Mouse (Mus musculus) heart, adult 18-20 months (tissue): ENCODE measurements around the gene A430078G23Rik. TPM values are rescaled to one million over a fixed set of nuclear protein-coding genes. Genes with fewer than 3 reads are reported as not detected.

ENCODE experiments used
- DNase-seq, 2 experiments: peaks; one replicate each; pipeline ENCODE4 v3.0.0; 2021 to 2022; ENCODE audit warnings: mixed read lengths in 1 of 2
- total RNA-seq, 2 experiments: library from RNA; stranded (reverse); gene quantifications; 2 replicates each; pipeline ENCODE4 v1.2.3; 2021

Gene A430078G23Rik
- total RNA-seq, 2 experiments from 2014 or later: 0.30 to 2.9 TPM

DNA sequence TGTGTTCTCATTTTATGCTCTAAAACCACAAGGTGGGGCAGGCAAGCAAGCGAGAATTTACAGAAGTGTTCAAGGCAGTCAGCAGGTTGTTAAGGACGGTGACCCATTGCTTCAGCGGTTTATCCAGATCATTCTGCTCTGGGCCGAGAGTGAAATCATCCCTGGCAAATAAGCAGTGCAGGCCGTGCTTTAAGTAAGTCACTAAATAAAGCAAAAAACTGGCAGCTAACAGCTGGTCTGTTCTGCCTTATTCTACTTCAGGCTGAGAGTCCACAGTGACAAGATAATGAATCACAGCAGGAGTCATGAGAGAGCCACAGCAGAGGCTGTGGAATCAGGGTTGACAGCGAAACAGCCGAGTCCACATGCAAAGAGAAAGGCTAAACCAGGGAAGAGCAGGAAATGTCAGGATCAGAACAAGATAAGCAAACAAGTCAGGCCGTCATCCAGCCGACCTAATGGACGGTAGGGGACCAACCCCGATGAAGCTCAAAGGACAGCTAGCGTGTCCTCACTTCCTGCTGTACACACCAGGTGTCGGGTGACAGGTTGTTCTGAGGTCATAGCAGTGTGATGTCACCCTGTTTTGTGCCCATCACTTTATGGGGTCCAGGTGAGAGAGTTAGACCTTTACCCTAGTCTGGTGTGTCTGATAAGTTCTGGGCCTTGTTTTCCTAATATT is 4.9 kb upstream of the A430078G23Rik start:
- DNase-seq: no peak

DNA sequence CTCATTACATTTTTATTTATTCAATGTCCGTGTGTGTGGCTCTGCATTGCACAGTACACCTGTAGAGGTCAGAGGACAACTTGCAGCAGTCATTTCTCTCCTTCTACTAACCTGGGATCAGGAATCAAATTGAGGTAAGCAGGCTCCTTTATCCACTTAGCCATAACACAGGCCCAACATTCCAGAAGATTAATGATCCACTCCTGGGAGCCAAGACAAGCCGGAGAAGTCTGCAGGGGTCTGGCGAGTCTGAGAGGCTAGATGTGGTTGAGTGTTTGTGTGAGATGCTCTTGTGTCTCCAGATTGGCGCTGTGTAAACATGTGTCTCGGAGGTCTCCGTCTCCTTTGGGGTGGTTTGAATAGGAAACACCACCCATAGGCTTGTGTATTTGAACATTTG is 2.5 kb upstream of the A430078G23Rik start:
- DNase-seq: no peak

DNA sequence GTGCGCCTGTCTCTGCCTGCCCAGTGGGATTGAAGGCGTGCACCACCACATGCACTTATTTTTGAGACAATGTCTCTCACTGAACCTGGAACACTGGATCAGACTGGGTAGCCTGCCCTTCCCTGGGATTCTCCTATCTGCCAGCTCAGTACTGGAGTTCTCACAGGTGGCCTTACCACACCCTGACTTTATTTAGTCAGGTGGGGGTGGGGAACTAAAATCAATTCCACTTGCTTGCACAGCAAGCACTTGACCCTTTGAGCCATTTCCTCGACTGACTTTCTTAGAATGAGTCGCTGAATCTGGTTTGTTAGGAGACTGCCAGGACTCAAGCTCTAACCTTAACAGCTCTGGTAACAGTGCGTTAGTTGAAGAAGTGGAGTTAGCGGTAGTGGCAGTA is 500 bp upstream of the A430078G23Rik start:
- no peak for DNase-seq

DNA sequence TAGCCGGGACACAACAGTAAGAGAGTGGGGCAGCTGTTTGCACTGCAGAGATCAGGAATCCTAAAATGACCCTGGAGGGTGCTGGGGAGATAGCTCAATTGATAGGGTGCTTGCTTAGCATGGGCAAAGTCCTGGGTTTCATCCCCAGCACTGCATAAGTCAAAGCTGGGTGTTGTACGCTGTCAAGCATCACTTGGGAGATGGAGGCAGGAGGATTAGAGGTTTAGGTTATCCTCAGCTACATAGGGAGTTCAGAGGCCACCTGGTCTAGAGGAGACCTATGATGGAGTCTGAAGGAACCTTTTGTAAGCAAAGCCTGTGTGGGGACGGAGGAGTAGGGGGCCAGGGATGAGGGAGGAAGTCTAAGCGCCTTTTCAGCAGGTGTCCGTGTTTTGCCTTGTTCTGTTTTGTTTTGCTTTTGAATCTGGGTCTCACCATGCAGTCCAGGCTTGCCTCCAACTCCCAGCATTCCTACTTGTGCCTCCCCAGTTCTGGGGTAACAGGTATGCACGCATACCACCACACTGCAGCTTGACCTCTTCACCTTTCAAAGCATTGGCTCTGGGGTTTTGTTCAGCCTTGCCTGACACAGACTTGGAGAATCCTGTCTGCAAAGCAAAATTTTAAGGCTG is 712 bp downstream of the A430078G23Rik start:
- no peak for DNase-seq

DNA sequence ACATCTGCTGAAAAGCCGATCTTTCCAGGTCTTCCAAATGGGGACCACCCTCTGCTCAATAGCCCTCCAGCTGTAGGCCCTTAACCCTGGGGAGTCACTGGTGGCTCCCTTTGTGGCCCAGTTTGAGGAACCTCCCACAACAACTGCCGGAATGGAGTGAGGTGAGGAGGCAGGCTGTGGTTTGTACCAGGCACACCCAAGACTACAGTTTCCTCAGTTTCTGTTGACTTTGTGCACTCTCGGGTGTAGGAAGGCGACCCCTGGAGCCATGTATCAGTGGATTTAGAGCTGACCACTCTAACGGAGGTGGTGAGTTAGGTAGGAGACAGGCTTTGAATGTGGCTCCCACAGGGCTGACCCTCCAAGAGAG is 1.2 kb downstream of the A430078G23Rik start:
- DNase-seq: peak in 1 of 2 experiments; percentile 28

DNA sequence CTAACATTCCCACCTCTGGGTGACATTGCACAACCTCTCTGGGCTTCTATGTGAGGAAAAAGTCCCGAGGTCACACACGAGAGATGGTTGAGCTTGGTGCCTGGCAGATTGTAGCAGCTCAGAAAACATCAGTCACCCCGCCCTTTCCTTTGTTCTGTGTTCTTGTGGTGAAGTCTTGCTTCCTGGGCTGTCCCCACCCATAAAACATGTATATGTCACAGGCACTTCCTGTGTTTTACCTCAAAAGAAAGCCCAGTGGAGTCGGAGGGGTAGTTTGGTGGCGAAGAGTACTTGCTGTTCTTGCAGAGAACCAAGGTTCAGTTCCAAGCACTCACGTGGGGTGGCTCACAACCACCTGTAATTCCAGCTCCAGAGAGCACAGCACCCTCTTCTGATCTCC is 2.4 kb downstream of the A430078G23Rik start:
- DNase-seq: peak in 1 of 2 experiments; percentile 35

DNA sequence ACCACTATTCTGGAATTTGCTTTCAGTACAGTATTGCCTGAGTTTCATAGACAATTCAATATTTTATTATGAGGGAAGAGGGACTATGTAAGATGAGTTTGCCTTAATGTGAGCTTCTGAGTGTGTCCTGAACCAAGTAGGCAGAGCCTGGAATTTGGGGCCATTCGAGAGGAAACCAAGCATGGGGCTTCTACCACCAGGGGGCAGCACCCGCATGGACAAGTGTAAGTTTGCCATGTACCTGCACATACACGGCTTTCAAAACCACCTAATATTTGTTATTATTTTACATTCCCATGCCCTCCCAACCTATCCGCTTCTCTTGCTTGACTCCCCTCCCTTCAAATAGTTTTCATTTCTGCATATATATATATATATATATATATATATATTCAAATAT is 4.8 kb downstream of the A430078G23Rik start:
- DNase-seq: peak; percentile 66 to 93

DNA sequence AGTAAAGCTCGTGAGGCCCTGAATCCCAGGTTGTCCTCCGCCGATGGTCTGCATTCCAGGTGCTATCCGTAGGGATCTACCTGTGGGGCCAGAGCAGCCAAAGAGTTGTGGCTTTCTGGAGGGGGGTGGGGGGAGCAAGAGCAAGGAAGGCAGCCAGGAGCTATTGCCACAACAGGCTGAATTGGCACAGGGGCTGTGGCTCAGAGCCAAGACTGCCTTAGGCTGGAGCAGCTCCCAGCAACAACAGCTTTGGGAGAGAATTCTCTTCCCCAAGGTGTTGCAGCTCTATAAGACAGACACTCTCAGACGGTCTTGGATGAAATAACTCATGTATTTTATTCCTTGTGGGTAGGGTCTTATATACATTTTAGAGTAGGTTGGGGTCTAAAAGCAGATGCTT is 13.9 kb downstream of the A430078G23Rik start:
- no peak for DNase-seq

DNA sequence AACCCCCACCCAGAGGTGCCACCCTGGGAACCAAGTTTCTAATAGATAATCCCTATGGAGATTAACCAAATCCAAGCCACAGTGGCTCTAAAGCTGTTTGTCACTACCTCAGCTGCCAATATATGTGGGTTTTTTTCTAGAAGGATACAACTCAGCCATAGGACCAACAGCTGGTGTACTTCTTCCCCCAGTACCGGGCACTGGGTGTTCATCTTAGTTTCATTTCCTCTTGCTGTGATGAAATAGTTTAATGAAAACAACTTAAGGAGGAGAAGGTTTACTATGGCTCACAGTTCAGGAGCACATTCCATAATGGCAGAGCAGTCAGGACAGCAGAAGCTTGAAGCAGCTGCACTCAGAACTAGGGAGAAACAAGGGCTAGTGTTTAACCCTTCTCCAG is 14.9 kb downstream of the A430078G23Rik start:
- no peak for DNase-seq

DNA sequence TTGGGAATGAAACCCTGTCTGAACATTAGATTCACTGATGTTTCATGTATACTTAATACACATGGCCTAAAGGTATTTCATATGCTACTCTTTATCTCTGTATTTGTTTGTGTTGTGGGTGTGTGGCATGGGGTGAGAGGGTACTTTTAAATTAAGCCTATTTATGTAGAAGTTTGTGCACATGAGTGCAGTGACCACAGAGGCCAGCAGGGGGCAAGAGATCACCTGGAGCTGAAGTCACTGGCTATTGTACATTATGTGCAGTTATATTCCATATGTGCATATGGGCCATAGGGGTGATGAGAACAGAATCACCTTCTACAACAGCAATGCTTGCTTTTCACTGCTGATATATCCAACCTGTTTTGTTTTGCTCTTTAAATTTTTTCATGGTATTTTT is 22.5 kb downstream of the A430078G23Rik start:
- no peak for DNase-seq

DNA sequence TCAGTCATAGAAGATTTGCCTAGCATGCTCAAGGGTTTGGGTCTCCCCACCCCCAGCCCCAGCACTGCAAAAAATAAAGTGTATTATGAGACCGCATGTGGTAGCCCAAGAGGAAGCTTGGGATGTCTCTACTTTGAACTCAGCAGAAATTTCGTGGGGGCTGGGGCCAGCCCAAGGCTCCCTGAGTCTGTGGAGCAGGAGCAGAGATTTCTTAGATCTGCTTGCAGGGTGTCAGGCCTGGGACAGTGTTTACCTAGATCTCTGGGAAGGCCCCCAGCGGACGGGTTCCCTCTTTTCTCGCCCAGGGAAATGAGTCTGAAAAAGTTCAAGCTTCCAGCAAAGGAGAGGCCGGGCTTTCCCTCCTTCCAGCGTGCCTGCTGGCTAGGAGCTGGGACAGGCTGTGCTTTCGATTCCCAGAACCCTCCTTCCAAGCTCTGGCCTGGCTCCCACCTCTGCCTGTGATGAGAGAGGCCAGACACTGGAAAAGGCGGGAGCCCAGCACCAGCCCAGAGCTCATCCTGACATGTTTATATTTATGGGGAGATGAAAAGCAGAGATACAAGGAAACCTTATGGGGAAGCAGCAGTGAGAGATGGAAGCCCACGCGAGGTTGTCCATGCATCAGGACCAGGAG is 23.5 kb downstream of the A430078G23Rik start:
- DNase-seq: peak; percentile 69 to 74

DNA sequence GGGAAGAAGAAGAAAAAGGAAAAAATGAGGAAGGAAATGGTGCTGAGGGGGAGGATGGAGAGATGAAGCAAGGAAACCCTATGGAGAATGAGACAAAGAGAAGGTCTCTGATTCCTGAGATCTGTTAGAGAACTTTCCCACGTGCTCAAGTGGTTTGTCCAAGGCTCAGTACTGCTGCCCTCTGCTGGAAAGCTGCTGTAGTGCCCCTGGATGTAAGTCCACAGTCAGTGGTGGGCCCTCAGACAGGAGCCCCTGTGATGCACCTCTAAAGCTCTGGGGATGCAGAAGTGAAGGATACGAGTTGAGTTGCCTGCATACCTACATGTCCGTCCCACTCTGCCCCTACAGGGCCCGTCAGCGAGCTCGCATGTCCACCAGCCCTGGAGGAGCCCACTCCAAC is 34.1 kb downstream of the A430078G23Rik start:
- DNase-seq: peak; percentile 52 to 77

DNA sequence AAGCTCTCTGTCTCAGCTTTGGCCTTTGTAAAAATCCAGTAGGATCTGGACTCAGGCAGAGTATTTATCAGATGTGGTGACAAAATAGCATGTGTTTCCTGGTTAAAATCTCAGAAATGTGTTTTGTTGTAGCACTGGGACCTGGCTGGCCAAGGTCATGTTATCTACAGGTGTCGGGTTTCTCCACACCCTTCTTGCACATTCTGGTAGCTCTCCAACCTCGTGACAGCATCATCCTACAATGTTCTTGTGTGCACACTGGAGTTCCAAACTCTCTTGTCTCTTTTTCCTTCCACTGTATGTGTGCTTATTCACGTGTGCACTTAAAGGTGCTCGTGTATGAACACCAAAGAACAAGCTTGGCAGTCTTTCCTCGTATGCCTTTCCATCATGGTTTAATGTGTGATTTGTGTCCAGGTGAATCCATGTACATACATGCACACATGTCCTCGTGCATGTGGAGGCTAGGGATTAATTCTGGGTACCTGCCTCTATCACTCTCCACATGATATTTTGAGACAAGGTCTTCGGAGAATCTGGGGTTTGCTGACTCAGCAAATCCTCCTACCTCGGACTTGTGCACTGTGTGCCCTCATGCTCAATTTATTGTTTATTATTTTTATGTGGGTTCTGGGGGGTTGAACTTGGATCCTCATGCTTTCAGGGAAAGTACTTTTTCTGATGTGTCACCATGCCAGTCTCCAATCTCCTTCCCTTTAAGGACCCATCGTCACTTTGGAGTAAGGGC is 35.5 kb downstream of the A430078G23Rik start:
- DNase-seq: no peak

DNA sequence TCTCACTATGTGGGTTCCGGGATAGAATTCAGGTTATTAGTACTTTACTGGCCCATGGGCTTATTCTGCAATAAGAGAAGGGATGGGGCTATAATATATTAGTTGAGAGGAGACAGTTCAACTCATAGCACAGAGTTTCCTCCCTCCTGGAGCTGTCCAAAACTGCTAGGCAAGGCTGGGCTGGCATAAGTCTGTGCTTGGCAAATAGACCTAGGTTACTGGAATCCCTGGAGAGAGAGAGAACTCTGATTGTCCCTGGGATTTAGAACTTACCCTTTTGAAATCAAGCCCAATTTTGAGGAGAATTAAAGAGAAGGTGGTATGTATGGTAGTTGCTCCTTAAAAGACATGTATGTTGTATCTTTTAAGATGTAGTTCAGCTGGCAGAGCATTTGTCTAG is 36.3 kb downstream of the A430078G23Rik start:
- DNase-seq: no peak

DNA sequence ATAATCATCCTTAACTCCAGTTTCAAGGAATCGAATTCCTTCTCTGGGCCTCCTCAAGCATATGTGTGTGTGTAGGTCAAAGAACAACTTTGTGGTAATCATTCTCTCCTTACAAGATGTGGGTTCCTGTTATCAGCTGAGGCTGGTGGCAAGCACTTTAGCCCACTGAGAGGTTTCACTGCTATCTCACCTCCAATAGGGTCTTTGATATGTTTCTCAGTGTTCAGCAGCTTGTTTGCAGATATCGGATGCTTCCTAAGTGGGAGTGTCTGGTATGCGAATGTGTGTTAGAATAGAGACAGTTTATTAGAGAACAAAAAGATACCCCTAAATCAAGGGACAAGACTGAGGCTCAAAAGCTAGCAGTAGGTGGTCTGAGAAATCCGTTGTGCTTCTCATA is 39.1 kb downstream of the A430078G23Rik start:
- DNase-seq: no peak

DNA sequence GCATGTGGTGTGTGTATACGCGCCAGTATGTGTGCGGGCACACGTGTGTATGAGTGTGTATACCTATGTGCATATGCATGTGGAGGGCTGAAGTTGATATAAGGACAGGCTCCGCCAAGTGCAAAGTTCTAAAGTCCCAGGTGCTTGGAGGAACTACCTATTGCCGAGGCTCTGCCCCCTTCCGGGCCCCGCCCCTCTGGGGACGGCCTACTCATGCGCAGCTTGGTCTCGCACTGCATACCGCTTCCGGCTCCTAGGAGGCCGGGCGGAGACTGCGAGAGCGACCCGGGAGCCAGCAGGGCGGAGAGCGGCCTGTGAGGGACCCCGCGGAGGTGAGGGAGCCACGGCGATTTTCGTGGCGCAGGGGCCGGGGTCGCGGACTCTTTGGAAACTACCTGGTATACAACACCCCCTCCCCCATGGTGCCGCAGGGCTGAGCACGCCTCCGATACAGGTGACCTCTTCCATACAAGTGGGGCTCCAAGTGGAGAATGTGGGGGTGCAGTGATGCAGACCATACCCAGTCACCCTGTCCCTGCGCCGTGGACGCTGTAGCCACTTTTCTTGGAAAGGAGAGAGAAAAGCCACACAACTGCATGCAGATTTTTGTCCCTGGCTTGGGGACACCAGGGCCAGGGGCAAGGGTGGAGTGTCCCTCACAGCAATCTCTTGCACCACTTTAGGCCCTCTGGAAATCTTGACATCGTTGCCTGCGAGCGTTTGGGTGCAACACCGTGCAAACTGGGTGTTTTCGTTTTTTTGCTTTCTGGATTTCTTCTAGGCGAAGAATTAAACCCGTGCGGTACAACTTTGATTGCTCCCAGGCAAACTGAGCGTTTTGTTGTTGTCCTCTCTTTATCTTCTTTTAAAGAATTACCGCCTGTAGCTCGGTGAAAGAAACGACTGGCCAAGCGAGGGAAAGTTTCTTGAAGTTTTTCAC is 39.8 kb downstream of the A430078G23Rik start, which contains the start of gene Arhgef18:
Gene Arhgef18 (plus strand): TSS at position 236 of the 940 bp plus-strand sequence.
- DNase-seq: peak; percentile 94

DNA sequence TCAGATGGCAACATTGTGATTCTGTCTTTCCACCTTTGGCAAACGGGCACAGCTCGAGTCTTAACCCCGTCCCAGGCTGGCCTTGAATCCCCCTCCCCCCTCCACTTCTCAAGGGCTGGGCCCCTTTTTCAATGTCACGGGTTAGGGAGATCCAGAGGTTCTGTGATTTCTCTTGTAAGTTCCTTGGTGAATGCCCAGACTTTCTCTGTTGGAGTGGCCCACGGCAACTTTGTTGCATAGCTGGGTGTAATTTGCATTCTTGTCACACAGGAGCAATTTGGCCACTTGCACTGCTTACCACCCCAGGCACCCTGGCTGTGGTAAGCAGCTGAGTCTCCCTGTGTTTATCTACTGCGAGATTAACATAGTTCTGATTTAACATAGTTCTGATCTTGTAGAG is 41.4 kb downstream of the A430078G23Rik start:
- DNase-seq: no peak

DNA sequence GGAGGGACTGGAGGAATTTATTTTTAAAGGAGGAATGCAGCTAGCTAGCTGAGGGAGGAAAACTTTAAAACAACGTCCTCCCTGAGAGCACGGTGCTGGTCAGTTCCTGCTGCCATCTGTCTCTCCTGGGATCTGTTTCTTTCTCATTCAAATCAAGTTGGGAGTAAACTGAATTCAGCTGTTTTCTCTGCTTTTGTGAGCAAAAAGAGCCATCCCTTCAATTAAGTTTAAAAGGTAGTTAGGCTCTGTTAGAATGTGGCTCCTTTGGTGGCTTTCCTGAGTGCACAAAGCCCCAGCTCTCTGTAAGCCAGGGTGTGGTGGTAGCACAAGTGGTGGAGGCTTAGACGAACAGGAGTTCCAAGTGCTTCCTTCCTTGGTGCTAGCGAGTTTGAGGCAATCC is 42.0 kb downstream of the A430078G23Rik start:
- DNase-seq: no peak

DNA sequence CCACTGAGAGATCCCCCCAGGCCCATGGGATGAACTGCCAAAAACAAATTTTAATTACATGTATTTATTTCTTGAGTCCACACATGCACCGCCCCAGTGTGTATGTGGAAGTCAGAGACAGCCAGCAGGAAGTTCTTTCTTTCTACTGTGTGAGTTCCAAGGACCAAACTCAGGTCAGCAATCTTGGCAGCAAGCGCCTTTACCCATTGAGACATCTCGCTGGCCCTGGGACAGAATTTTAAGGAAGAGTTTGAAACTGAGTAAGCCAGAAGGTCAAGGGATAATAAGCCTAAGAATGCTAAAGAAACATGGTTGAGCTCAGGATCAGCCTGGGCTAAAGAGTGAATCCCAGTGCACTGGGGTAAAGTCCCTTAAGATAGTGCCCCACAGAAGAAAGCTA is 44.4 kb downstream of the A430078G23Rik start:
- DNase-seq: peak in 1 of 2 experiments; percentile 37

DNA sequence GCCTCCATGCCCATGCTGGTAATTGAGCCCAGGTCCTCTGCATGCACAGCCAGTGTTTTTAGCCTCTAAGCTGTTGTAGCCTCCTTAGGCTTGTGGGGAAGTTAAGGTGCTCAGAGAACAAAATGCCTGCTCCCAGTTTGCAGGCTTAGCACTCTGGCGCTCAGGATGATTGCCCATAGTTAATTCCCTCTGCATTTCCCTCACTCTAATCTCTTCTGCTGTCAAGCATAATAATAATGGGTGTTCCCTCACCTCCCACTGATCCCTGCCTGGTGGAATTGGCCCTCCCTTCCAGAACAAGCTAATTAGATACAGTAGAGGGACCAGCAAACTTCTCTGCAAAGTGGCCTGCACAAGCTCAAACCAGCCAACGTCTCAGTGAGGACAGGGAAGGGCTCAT is 47.3 kb downstream of the A430078G23Rik start:
- DNase-seq: no peak

DNA sequence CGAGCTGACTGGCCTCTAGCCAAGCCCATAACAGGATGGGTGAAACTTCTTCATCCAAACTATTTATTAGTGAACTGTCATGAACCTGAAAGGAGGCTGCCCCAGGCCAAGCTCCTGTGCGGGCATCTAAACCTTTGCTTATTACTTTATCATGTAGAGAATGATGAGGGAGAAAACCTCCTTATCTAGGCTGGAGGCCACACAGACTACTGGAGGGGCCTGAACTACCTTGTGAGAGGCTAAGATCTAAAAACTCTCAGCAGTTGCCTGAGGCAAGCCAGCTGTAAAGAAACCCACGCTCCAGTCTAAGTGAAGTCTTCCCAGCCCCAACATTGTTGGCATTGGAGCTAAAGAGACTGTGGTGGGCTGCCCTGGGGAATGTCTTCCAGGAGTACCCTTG is 54.2 kb downstream of the A430078G23Rik start:
- DNase-seq: no peak

DNA sequence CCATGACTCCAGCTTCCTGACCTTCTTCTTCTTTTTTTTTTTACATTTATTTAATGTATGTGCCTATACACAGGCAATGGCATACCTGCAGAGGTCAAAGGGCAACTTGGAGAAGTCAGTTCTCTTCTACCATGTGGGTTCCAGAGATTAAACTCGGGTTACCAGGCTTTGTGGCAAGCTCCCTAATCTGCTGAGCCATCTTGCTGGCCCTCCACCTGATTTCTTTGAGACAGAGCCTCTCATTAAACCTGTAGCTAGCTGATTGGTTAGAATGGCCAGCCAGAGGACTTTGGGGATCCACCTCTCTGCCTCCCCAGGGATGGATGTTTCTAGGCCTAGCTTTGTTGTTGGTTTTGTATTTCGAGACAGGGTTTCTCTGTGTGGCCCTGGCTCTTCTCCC is 57.9 kb downstream of the A430078G23Rik start:
- no peak for DNase-seq
